Mouse (Mus musculus) embryo, embryonic 10 days (tissue): ENCODE results near the gene Vmn2r8.
"Not testable (repeated sequence)": the region's sequence is repeated elsewhere in the genome, so short reads cannot be mapped to it uniquely, and the experiment has no call there.

Experiments used
- DNase-seq: peaks from one replicate; pipeline ENCODE4 v3.0.0-alpha.2; 2015; ENCODE audit warnings: low spot score

The Vmn2r8 gene

DNA sequence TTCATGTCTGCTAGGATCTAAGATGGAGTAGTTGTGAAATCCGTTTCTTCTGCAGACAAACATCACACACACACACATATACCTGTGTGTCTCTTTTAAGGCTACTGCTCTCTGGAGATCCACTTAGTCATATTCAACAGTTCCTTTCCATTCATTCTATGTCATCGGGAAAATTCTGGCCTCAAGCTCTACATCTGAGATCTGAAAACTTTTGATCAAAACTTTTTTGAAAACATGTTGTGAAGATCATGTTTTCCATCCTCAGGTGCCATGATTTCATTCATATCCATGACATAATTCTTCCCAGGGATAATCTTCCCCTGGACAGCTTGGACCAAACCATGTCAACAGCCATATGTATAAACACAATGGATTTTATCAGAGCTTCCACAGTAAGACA is at the start of gene Vmn2r8:
TSS of gene Vmn2r8 (minus strand) at position 101 of the 400 bp plus-strand sequence.
- not testable (repeated sequence) for DNase-seq

DNA sequence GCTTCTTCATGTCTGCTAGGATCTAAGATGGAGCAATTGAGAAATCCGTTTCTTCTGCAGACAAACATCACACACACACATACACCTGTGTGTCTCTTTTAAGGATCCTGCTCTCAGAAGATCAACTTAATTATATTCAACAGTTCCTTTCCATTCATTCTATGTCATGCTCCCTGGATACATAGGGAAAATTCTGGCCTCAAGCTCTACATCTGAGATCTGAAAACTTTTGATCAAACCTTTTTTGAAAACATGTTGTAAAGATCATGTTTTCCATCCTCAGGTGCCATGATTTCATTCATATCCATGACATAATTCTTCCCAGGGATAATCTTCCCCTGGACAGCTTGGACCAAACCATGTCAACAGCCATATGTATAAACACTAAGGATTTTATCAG is 43.9 kb upstream of the Vmn2r8 start, which contains the start of gene Vmn2r9:
TSS of gene Vmn2r9 (minus strand) at position 101 of the 400 bp plus-strand sequence.
- not testable (repeated sequence) for DNase-seq

DNA sequence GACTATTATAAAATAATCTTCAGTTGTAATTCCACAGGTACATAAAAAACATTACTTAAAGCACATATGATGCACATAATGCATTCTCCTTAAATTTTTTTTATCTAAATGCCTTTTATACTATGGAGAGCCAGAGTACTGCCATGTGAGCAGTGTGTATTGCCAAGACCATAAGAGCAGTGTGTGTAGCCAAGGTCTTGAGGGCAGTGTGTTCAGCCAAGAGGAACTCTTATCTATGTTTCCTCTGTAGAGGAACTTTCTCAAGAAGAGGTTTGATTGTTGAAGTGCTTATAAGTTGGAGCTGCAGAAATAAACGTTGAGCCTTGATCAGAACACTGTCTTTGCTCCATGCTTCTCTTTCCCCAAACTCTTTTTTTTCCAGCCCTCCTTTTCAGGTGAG is 40.8 kb upstream of the Vmn2r8 start:
- no peak for DNase-seq

DNA sequence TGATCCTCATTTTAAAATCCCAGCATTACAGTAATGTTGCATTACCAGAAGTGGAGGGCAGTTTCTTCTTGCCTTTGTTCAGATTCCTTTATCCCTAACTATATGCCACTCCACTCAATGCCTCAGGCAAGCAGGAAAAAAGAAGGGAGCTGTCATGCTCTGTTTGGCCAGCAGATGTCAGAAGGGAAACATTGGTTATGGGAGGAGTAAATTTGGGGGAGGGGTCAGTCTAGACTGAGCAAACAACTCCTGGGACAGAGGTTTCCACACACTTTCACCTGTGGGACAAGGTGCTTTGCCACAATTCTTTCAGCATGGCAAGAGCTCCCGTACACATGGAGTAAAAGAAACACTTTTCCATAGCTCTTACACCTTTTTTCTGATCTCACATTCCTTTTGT is 27.5 kb upstream of the Vmn2r8 start:
- peak; percentile 40 for DNase-seq

DNA sequence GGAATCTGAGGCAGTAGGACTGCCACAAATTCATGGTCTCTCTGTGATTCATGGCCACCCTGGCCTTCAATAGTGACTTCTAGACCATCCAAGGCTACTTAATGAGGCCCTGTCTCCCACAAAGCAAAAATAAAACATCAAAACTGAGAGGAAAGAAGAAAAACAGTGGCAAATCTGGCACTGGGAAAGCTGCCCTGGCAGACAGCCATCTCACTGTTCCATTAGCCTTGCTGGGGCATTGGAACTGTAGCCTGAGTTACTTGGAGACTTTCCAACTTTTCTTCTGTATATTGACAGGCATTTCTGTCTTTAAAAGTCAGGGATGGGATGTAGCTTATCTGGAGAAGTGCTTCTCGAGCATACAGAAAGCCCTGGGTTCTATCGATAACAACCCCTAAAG is 14.6 kb upstream of the Vmn2r8 start:
- no peak for DNase-seq

DNA sequence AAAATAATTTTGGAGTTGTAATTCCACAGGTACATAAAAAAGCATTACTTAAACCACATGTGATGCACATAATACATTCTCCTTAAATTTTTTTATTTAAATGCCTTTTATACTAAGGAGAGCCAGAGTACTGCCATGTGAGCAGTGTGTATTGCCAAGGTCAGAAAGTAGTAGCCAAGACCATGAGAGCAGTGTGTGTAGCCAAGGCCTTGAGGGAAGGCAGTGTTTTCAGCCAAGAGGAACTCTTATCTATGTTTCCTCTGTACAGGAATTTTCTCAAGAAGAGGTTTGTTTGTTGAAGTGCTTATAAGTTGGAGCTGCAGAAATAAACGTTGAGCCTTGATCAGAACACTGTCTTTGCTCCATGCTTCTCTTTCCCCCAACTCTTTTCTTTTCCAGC is 5.0 kb downstream of the Vmn2r8 start:
- no peak for DNase-seq

DNA sequence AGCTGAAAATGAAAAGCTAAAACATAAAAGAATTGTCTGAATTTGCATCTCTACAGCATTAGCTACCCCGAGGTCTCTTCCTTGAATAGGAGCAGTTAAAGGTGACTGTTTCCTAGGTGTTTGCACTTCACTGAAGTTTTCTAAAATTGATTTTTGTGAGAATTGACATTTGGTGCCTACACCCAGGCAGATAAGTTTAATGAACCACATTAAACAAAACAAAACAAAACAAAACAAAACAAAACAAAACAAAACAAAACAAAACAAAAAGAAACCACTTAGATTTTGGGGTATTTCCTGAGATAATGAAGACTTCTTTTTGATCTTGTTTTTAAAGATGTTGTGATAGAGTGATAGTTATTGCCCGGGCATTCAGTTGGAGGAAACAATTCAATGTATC is 13.4 kb downstream of the Vmn2r8 start, which contains the start of gene Tmed11:
TSS of gene Tmed11 (minus strand) at position 101 of the 400 bp plus-strand sequence.
- DNase-seq: not testable (repeated sequence)

DNA sequence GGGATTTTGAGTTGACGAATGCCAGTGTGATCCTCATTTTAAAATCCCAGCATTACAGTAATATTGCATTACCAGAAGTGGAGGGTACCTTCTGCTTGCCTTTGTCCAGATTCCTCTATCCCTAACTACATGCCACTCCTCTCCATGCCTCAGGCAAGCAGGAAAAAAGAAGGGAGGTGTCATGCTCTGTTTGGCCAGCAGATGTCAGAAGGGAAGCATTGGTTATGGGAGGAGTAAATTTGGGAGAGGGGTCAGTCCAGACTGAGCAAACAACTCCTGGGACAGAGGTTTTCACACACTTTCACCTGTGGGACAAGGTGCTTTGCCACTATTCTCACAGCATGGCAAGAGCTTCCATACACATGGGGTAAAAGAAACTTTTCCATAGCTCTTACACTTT is 18.3 kb downstream of the Vmn2r8 start:
- DNase-seq: peak; percentile 44

DNA sequence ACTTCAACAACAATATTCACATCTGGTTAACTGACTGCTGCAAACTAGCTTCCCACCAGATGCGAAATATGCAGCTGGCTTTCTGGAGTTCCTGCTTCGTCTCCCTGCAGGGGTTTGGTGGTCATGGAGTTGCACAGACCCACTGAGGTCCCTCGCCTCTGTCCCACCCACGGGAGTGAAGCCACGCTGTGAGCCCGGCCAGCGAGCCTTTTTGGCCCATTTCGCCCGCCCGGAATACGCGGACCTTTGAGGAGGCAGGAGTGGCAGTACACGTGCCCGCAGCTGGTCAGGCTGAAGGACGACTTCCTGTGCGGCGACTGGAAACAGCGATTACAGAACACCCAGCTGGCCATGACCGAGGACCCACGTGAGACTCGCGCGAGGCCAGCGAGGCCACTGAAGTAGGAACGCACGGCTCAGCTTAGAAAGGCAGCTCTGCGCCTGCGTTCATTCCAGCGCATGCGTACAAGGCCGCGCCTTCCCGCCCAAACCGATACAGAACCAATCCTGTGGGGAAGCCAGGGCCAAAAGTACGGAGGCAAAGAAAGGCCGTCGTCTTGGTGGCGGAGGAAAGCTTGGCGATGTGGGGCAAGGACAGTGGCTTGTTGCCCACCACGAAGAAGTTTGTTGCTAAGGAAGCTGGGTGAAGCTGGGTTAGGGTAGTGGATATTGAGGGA is 33.9 kb downstream of the Vmn2r8 start, which contains the start of gene Rnf212:
TSS of gene Rnf212 (minus strand) at position 353 of the 677 bp plus-strand sequence.
- DNase-seq: no peak

DNA sequence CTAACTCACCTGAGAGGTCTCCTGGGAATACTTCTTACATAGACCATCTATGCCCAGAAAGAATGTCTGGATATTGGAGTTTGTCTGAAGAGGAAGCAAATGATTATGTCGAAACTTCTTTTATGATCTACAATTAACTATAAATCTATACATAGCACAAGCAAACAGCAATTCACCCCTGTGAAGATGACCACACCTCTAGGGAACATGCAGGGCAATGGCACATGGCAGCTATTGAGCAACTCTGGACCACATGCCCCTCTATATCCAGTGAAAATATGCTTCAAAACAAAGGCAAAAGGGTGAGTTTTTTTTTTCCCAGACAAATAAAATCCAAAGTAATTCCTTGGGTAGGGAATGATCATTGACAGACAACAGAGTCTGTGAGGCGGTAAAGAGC is 48.6 kb downstream of the Vmn2r8 start:
- DNase-seq: no peak

DNA sequence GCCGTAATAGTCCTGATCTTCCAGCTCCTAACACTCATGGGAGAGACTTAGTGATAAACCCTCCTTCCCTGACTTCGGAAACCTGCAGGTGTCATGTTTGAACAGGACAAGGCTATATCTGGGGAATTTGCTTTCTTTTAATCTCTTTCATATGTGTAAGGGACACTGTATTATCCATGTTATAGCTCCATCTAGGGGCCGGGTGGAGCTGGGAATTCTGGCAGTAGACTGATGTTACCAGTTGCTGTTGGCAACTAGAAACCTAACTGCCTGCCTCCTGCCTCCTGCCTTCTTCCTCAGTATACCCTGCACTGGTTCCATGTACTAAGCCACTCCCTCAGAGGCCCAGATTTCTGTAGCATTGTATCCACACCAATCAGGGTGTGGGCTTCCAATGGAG is 50.3 kb downstream of the Vmn2r8 start:
- peak; percentile 5 for DNase-seq

DNA sequence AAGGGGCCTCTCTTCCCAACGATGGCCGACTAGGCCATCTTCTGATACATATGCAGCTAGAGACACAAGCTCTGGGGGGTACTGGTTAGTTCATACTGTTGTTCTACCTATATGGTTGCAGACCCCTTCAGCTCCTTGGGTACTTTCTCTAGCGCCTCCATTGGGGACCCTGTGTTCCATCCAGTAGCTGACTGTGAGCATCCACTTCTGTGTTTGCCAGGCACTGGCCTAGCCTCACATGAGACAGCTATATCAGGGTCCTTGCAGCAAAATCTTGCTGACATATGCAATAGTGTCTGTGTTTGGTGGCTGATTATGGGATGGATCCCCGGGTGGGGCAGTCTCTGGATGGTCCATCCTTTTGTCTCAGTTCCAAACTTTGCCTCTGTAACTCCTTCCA is 57.4 kb downstream of the Vmn2r8 start:
- not testable (repeated sequence) for DNase-seq

DNA sequence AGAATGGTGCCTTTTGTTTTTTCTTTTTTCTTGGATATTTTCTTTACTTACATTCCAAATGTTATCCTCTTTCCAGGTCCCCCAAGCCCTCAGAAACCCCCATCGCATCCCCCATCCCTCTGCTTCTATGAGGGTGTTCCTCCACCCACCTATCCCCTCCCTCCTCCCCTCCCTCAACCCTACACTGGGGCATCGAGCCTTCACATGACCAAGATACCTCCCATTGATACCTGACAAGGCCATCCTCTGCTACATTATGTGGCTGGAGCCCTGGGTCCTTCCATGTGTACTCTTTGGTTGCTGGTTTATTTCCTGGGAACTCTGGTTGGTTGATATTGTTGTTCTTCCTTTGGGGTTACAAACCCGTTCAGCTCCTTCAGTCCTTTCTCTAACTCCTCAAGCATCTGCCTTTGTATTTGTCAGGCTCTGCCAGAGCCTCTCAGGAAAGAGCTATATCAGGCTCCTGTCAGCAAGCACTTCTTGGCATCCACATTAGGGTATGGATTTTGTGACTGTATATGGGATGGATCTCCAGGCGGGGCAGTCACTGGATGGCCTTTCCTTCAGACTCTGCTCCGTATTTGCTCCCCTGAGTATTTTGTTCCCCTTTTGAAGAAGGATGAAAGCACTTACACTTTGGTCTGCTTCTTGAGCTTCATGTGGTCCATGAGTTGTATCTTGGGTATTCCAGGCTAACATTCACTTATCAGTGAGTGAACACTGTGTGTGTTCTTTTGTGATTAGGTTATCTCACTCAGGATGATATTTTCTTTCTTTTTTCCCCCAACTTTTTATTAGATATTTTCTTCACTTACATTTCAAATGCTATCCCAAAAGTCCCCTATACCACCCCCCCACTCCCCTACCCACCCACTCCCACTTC is 58.1 kb downstream of the Vmn2r8 start:
- DNase-seq: no peak

DNA sequence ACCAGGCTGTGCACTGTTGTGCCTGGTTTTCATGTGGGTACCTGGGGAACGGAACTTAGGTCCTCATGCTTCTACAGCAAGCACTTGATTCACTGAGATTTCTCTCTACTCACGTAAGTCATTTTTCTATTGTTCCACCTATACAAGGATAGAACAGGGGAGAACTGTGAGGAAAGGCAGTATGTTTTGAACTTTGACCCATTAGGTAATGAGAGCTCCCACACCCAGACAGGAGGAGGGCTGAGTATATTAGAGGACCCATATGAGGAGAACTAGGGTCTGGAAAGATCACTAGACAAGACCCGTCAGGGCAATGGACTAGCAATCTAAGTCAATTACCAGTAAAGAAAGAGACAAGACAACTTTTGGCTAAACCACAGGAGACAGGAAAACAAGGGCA is 64.0 kb downstream of the Vmn2r8 start:
- DNase-seq: no peak

DNA sequence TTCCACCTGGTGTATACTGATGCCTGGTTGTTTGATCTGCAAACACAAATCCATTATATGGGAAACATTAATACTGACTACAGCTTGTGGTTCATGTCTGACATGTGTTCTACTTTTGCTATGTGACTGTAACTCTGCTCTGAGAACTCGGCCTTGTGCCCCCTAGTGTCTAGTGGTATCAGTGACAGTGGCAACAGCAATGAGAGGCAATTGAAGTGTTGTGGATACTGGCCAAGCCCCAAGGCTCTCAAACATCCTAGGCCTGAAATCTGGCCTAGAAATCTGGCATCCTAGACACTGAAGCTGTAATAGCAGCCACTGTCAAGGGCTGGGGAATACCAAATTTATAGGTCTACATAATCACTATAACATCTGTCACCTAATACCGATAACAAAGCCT is 64.8 kb downstream of the Vmn2r8 start:
- DNase-seq: no peak

DNA sequence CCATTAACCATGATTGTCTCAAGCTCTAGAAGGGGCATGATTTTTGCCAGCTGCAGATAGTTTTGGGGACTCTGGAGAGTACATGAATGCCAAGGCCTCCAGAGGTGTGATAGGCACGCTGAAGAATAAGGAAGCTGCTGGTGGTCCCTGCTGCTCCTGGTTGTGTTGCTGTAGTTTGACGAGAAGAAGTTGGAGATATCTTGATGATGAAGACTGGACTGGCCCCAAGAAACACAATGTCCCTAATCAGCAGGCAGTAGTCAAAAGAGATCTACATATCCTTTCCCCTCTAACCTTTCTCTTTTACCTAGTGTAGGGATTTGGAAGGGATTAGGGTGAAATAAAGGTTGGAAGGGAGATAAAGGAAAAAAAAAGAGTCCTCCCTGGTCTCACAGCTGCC is 66.1 kb downstream of the Vmn2r8 start:
- no peak for DNase-seq

DNA sequence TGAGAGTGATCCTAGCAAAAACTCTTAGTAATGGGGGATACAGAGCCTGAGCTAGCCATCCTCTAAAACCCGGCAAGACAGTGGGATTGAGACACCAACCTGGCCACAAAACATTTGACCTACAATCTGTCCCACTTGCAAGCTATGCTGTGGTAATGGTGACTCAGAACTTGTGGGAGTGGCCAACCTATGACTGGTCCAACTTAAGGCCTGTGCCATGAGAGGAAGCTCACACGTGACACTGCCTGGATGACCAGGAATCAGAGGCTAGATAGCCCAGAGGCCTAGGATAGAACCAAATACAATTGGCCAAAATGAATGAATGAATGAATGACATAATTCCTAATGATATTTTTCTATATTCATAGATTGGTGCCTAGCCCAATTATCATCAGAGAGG is 66.8 kb downstream of the Vmn2r8 start:
- DNase-seq: no peak
